Mouse (Mus musculus) MEL (cell line): ENCODE results near the gene Coq6. TPM values are rescaled to one million over a fixed set of nuclear protein-coding genes. Genes with fewer than 3 reads are reported as not detected.

Source experiments
- DNase-seq: peaks from one replicate; pipeline ENCODE4 v3.0.0; 2011; ENCODE audit warnings: low read depth, low spot score
- H3K27ac ChIP-seq: 2 replicates; pipeline ENCODE4 v1.5.1; 2012; ENCODE audit warnings: low read depth, mild to moderate bottlenecking, control low read depth, low read length, moderate library complexity; ENCODE audit not compliant: control insufficient read depth
- H3K27me3 ChIP-seq, 2 experiments: fragments of 150-350 bp in 1 of 2; sonication (generic) in 1 of 2; 2 replicates each; pipeline ENCODE4 v1.6.1; 2012; ENCODE audit warnings: low read length in 2 of 2, mild to moderate bottlenecking in 2 of 2, improper control_type of control experiment in 1 of 2, moderate library complexity in 1 of 2; ENCODE audit not compliant: insufficient read depth in 2 of 2, control insufficient read depth in 1 of 2
- H3K36me3 ChIP-seq, 2 experiments: 2 replicates each; pipeline ENCODE4 v1.6.1; 2012 to 2014; ENCODE audit warnings: low read length in 2 of 2, improper control_type of control experiment in 1 of 2, inconsistent platforms in 1 of 2, mild to moderate bottlenecking in 1 of 2; ENCODE audit not compliant: insufficient read depth in 2 of 2, control insufficient read depth in 1 of 2
- H3K4me1 ChIP-seq, 2 experiments: fragments of 150-350 bp in 1 of 2; sonication (generic) in 1 of 2; 2 replicates each; pipeline ENCODE4 v1.6.1; 2012; ENCODE audit warnings: low read length in 2 of 2, improper control_type of control experiment in 1 of 2, mild to moderate bottlenecking in 1 of 2; ENCODE audit not compliant: insufficient read depth in 2 of 2, control insufficient read depth in 1 of 2
- H3K4me3 ChIP-seq, 2 experiments: fragments of 150-350 bp in 1 of 2; sonication (generic) in 1 of 2; 2 replicates each; pipeline ENCODE4 v1.5.1; 2012; ENCODE audit warnings: low read depth in 2 of 2, low read length in 2 of 2, mild to moderate bottlenecking in 2 of 2, moderate library complexity in 2 of 2, control low read depth in 1 of 2, improper control_type of control experiment in 1 of 2; ENCODE audit not compliant: control insufficient read depth in 1 of 2, insufficient read depth in 1 of 2
- H3K79me2 ChIP-seq: 2 replicates; pipeline ENCODE4 v1.6.1; 2012; ENCODE audit warnings: mild to moderate bottlenecking, low read length, moderate library complexity; ENCODE audit not compliant: control insufficient read depth, poor library complexity, insufficient read depth
- H3K9ac ChIP-seq: 2 replicates; pipeline ENCODE4 v1.6.1; 2012; ENCODE audit warnings: low read depth, mild to moderate bottlenecking, control low read depth, low read length, moderate library complexity; ENCODE audit not compliant: control insufficient read depth, poor library complexity, severe bottlenecking
- H3K9me3 ChIP-seq: fragments of 150-350 bp; sonication (generic); replicated peaks from 2 replicates; pipeline ENCODE4 v1.6.1; 2012; ENCODE audit warnings: mild to moderate bottlenecking, low read length, improper control_type of control experiment, moderate library complexity; ENCODE audit not compliant: insufficient read depth
- BHLHE40 ChIP-seq: IDR thresholded peaks from 2 replicates; pipeline ENCODE4 v1.6.1; 2012; ENCODE audit warnings: low read depth, mild to moderate bottlenecking, inconsistent platforms, low read length, improper control_type of control experiment, borderline replicate concordance
- CHD2 ChIP-seq: IDR thresholded peaks from 2 replicates; pipeline ENCODE4 v1.6.1; 2011; ENCODE audit warnings: low read length, improper control_type of control experiment
- ETS1 ChIP-seq: IDR thresholded peaks from 2 replicates; pipeline ENCODE4 v1.6.1; 2012; ENCODE audit warnings: low read depth, mild to moderate bottlenecking, inconsistent platforms, low read length, improper control_type of control experiment, moderate library complexity
- GABPA ChIP-seq: IDR thresholded peaks from 2 replicates; pipeline ENCODE4 v1.6.1; 2012; ENCODE audit warnings: low read depth, mild to moderate bottlenecking, inconsistent platforms, low read length, improper control_type of control experiment, moderate library complexity
- GATA1 ChIP-seq: IDR thresholded peaks from 2 replicates; pipeline ENCODE4 v1.6.1; 2011; ENCODE audit warnings: low read depth, low read length, improper control_type of control experiment
- KAT2A ChIP-seq: conservative IDR thresholded peaks from 2 replicates; pipeline ENCODE4 v1.6.1; 2012; ENCODE audit warnings: low read depth, low read length, improper control_type of control experiment, inconsistent platforms
- MAZ ChIP-seq: IDR thresholded peaks from 2 replicates; pipeline ENCODE4 v1.6.1; 2012; ENCODE audit warnings: low read depth, mild to moderate bottlenecking, inconsistent platforms, low read length, improper control_type of control experiment
- MXI1 ChIP-seq: IDR thresholded peaks from 2 replicates; pipeline ENCODE4 v1.6.1; 2011; ENCODE audit warnings: mild to moderate bottlenecking, low read depth, low read length, improper control_type of control experiment
- MYC ChIP-seq: IDR thresholded peaks from 2 replicates; pipeline ENCODE4 v1.6.1; 2011; ENCODE audit warnings: low read depth, mild to moderate bottlenecking, low read length, improper control_type of control experiment, moderate library complexity
- NRF1 ChIP-seq: IDR thresholded peaks from 2 replicates; pipeline ENCODE4 v1.6.1; 2014; ENCODE audit warnings: low read depth, mild to moderate bottlenecking, inconsistent platforms, low read length, improper control_type of control experiment, moderate library complexity; ENCODE audit not compliant: poor library complexity, insufficient read depth, severe bottlenecking
- POLR2A ChIP-seq, 2 experiments: IDR thresholded peaks; 2 replicates each; pipeline ENCODE4 v1.6.1; 2011 to 2012; ENCODE audit warnings: low read length in 2 of 2, mild to moderate bottlenecking in 2 of 2, control low read depth in 1 of 2, improper control_type of control experiment in 1 of 2, low read depth in 1 of 2, moderate library complexity in 1 of 2; ENCODE audit not compliant: control insufficient read depth in 1 of 2, insufficient read depth in 1 of 2, poor library complexity in 1 of 2
- POLR2AphosphoS2 ChIP-seq: IDR thresholded peaks from 2 replicates; pipeline ENCODE4 v1.6.1; 2011; ENCODE audit warnings: low read length, improper control_type of control experiment
- POLR2AphosphoS5 ChIP-seq: IDR thresholded peaks from 2 replicates; pipeline ENCODE4 v1.6.1; 2012; ENCODE audit warnings: low read depth, borderline replicate concordance, mild to moderate bottlenecking, inconsistent platforms, low read length, moderate library complexity, mixed read lengths
- RCOR1 ChIP-seq: IDR thresholded peaks from 2 replicates; pipeline ENCODE4 v1.6.1; 2012; ENCODE audit warnings: low read depth, mild to moderate bottlenecking, inconsistent platforms, low read length, improper control_type of control experiment
- SMC3 ChIP-seq: IDR thresholded peaks from 2 replicates; pipeline ENCODE4 v1.6.1; 2011; ENCODE audit warnings: low read depth, low read length, improper control_type of control experiment
- UBTF ChIP-seq: IDR thresholded peaks from 2 replicates; pipeline ENCODE4 v1.6.1; 2012; ENCODE audit warnings: low read depth, mild to moderate bottlenecking, inconsistent platforms, low read length, improper control_type of control experiment, moderate library complexity, borderline replicate concordance; ENCODE audit not compliant: insufficient read depth
- ZC3H11A ChIP-seq: IDR thresholded peaks from 2 replicates; pipeline ENCODE4 v1.6.1; 2012; ENCODE audit warnings: low read depth, mild to moderate bottlenecking, inconsistent platforms, low read length, improper control_type of control experiment
- ZKSCAN1 ChIP-seq: IDR thresholded peaks from 2 replicates; pipeline ENCODE4 v1.6.1; 2012; ENCODE audit warnings: low read depth, mild to moderate bottlenecking, inconsistent platforms, low read length, improper control_type of control experiment, moderate library complexity
- ZMIZ1 ChIP-seq: IDR thresholded peaks from 2 replicates; pipeline ENCODE4 v1.6.1; 2012; ENCODE audit warnings: low read depth, mild to moderate bottlenecking, inconsistent platforms, low read length, improper control_type of control experiment, moderate library complexity
- ZNF384 ChIP-seq: IDR thresholded peaks from 2 replicates; pipeline ENCODE4 v1.6.1; 2012; ENCODE audit warnings: low read depth, mild to moderate bottlenecking, inconsistent platforms, low read length, improper control_type of control experiment
- polyA plus RNA-seq, 2 experiments: library from polyadenylated mRNA; stranded (reverse) in 1 of 2; unstranded in 1 of 2; fragments of >175 nt in 1 of 2; fragments of >200 nt in 1 of 2; gene quantifications; 2 replicates each; pipeline versions ENCODE4 v1.2.1 to v1.2.4; 2012; ENCODE audit warnings: low replicate concordance in 2 of 2, low read depth in 1 of 2; ENCODE audit not compliant: insufficient read length in 2 of 2, insufficient read depth in 1 of 2, missing spikeins in 1 of 2
- total RNA-seq: library from RNA; depleted of rRNA; stranded (reverse); fragments of 300-350 nt; gene quantifications from 2 replicates; pipeline ENCODE4 v1.2.3, GENCODE M21; 2012

Gene Coq6
- total and polyA plus RNA-seq, 3 experiments: 35.2 to 47.1 TPM; not detected in 1

- no peak for TF ChIP-seq KAT2A
- no peak for TF ChIP-seq UBTF
- no peak for TF ChIP-seq SMC3
- TF ChIP-seq GATA1: no peak
- no peak for TF ChIP-seq ZC3H11A
- TF ChIP-seq BHLHE40: no peak
- TF ChIP-seq MAZ: no peak
- TF ChIP-seq ZKSCAN1: no peak
- TF ChIP-seq ZMIZ1: no peak
- TF ChIP-seq POLR2AphosphoS2: no peak
- no peak for TF ChIP-seq ETS1
Observed at GRCm38 (mm10) chr12:84382369-84382768, 20.9 kb downstream of the Coq6 start.

GRCm38 (mm10) chr12:84384644-84385081 lies 23.2 kb downstream of the Coq6 start:
- TF ChIP-seq SMC3 (no peak), ETS1 (0 out of 2 replicates have a peak, but pooled peaks have one; percentile 19)
- no peaks in the 10 kb centered on the region for H3K9me3 ChIP-seq
- H3K27ac ChIP-seq: no peak overlapping the region
- H3K27me3 ChIP-seq: no peaks in the 10 kb centered on the region
- H3K79me2 ChIP-seq: no peaks in the 10 kb centered on the region
- H3K36me3 ChIP-seq: peaks cover 0 to 10% of the 10 kb centered on the region in 2 experiments; a peak in 2 of 4 replicates
- H3K4me3 ChIP-seq: no peak overlapping the region
- H3K9ac ChIP-seq: no peak overlapping the region
- peaks cover 0 to 8% of the 10 kb centered on the region in 2 experiments; a peak in 3 of 4 replicates for H3K4me1 ChIP-seq
- peak; percentile 64 for DNase-seq

More at GRCm38 (mm10) chr12:84382369-84382768, 20.9 kb downstream of the Coq6 start:
- no peak for DNase-seq
- Histone ChIP-seq H3K27me3 (no peaks in the 10 kb centered on the region), H3K4me3 (no peak overlapping the region), H3K36me3 (peaks cover 0 to 10% of the 10 kb centered on the region in 2 experiments; a peak in 2 of 4 replicates), H3K9ac (no peak overlapping the region), H3K79me2 (no peaks in the 10 kb centered on the region), H3K4me1 (peaks cover 0 to 8% of the 10 kb centered on the region in 2 experiments; a peak in 3 of 4 replicates), H3K27ac (no peak overlapping the region), H3K9me3 (no peaks in the 10 kb centered on the region)

- Histone ChIP-seq H3K4me1 (peaks cover 0 to 8% of the 10 kb centered on the region in 2 experiments; a peak in 3 of 4 replicates), H3K4me3 (no peak overlapping the region), H3K27me3 (no peaks in the 10 kb centered on the region), H3K36me3 (peaks cover 0 to 10% of the 10 kb centered on the region in 2 experiments; a peak in 2 of 4 replicates), H3K79me2 (no peaks in the 10 kb centered on the region), H3K9me3 (no peaks in the 10 kb centered on the region), H3K27ac (no peak overlapping the region), H3K9ac (no peak overlapping the region)
- TF ChIP-seq ZMIZ1 (no peak), RCOR1 (no peak), MAZ (no peak), GABPA (no peak), SMC3 (no peak), GATA1 (no peak), POLR2AphosphoS5 (no peak), NRF1 (no peak), ZC3H11A (no peak), MYC (no peak), ZNF384 (no peak), CHD2 (no peak), ETS1 (no peak), POLR2AphosphoS2 (no peak), POLR2A (IDR thresholded peaks at IDR 0.05; ENCODE audit: control insufficient read depth in 1 of 2, insufficient read depth in 1 of 2, low read depth in 1 of 2, low read length in 2 of 2, poor library complexity in 1 of 2) (no peak), MXI1 (no peak)
- DNase-seq: no peak
Observed at GRCm38 (mm10) chr12:84385408-84385807, 24.0 kb downstream of the Coq6 start.
